In genomic region chr12:81817126-81817505, GRCm38 (mm10) we compare ENCODE assay signal across 9 mouse cellular contexts. TPM values are rescaled to one million over a fixed set of nuclear protein-coding genes. Genes with fewer than 3 reads are reported as not detected.
DNase-seq lines count a peak whose midpoint lies in the region; ATAC-seq and TF ChIP-seq lines count a peak whose summit lies in the region.
"Had no signal": no experiment of that assay in that cellular context is flagged by ENCODE, and none has a peak within 500 bp of the region (broad histone marks: within the 10 kb centered on the region; RNA-seq: fewer than 3 reads in every experiment).

No protein-coding gene starts in this region.

- no peak overlapping the region for H3K9ac ChIP-seq in neural tube, embryonic 11.5 days (ENCODE audit: low read length)
- H3K9ac ChIP-seq in forebrain, embryonic 16.5 days (replicated peaks; ENCODE audit: low read depth, low read length) = no peak overlapping the region
- no peak overlapping the region for H3K9ac ChIP-seq in liver, embryonic 11.5 days (ENCODE audit: low read depth, low read length)
- no peak overlapping the region for H3K9ac ChIP-seq in stomach, postnatal 0 days (ENCODE audit: low read length)

- DNase-seq in neural tube, embryonic 11.5 days (ENCODE audit: low spot score) = no peak
- no peak for DNase-seq in neural tube, embryonic 10.5 days (ENCODE audit: extremely low spot score, low spot score)
- no peak for DNase-seq in liver, embryonic 11.5 days (ENCODE audit: low spot score)
- DNase-seq in stomach, postnatal 0 days (ENCODE audit: low spot score) = no peak
- DNase-seq in spleen, postnatal 36 days (ENCODE audit: low spot score in 2 of 2) = no peak
- no peak for DNase-seq in adrenal gland, adult 2 months
- DNase-seq: thymus, postnatal 14 days had no signal

- 0 out of 2 replicates have a peak, but pooled peaks cover 3% of the 10 kb centered on the region for H3K4me1 ChIP-seq in neural tube, embryonic 11.5 days (ENCODE audit: control insufficient read depth, insufficient read depth, low read length)
- peaks cover 9% of the 10 kb centered on the region for H3K4me1 ChIP-seq in forebrain, embryonic 16.5 days (replicated peaks; ENCODE audit: control insufficient read depth, insufficient read depth, low read length)
- H3K4me1 ChIP-seq in liver, embryonic 11.5 days (replicated peaks; ENCODE audit: control insufficient read depth, insufficient read depth, low read length) = no peaks in the 10 kb centered on the region
- H3K4me1 ChIP-seq in stomach, postnatal 0 days (replicated peaks; ENCODE audit: control insufficient read depth, insufficient read depth) = no peaks in the 10 kb centered on the region

- no peak for ATAC-seq in neural tube, embryonic 11.5 days (ENCODE audit: insufficient read depth, low FRiP score, low TSS enrichment)
- ATAC-seq in forebrain, embryonic 16.5 days = no peak
- ATAC-seq in liver, embryonic 11.5 days (replicated peaks; ENCODE audit: low FRiP score) = no peak
- ATAC-seq in stomach, postnatal 0 days (ENCODE audit: low FRiP score, low TSS enrichment) = no peak
- ATAC-seq in cerebellum, adult (ENCODE audit: insufficient number of reproducible peaks, low FRiP score, low TSS enrichment) = no peak

- no peaks in the 10 kb centered on the region for H3K9me3 ChIP-seq in neural tube, embryonic 11.5 days (ENCODE audit: control insufficient read depth, low read length)
- no peaks in the 10 kb centered on the region for H3K9me3 ChIP-seq in forebrain, embryonic 16.5 days (ENCODE audit: control insufficient read depth, low read length)
- no peaks in the 10 kb centered on the region for H3K9me3 ChIP-seq in liver, embryonic 11.5 days (ENCODE audit: control insufficient read depth, low read length)
- H3K9me3 ChIP-seq in stomach, postnatal 0 days (ENCODE audit: control insufficient read depth, low read length) = no peaks in the 10 kb centered on the region

- H3K36me3 ChIP-seq in neural tube, embryonic 11.5 days (ENCODE audit: control insufficient read depth, insufficient read depth, low read length) = no peaks in the 10 kb centered on the region
- no peaks in the 10 kb centered on the region for H3K36me3 ChIP-seq in forebrain, embryonic 16.5 days (ENCODE audit: control insufficient read depth, insufficient read depth)
- no peaks in the 10 kb centered on the region for H3K36me3 ChIP-seq in liver, embryonic 11.5 days (ENCODE audit: control insufficient read depth, insufficient read depth, low read length)
- no peaks in the 10 kb centered on the region for H3K36me3 ChIP-seq in stomach, postnatal 0 days (ENCODE audit: control insufficient read depth, insufficient read depth, low read length)

- H3K4me3 ChIP-seq in neural tube, embryonic 11.5 days (ENCODE audit: low read depth, low read length) = no peak overlapping the region
- 0 out of 2 replicates have a peak overlapping the region, but pooled peaks have one; percentile 0 for H3K4me3 ChIP-seq in forebrain, embryonic 16.5 days (replicated peaks; ENCODE audit: low read length)
- no peak overlapping the region for H3K4me3 ChIP-seq in liver, embryonic 11.5 days (ENCODE audit: low read depth, low read length)
- H3K4me3 ChIP-seq in stomach, postnatal 0 days (ENCODE audit: low read depth, low read length) = no peak overlapping the region

- no peak for TF ChIP-seq EP300 in stomach, postnatal 0 days (optimal IDR thresholded peaks at IDR 0.05)

- no peak for TF ChIP-seq CTCF in stomach, postnatal 0 days (IDR thresholded peaks at IDR 0.05; ENCODE audit: low read depth)

- 44% methylated on average over 6 of the region's 6 CpGs for WGBS in neural tube, embryonic 11.5 days
- 37% methylated on average over 6 of the region's 6 CpGs for WGBS in forebrain, embryonic 16.5 days
- 38% methylated on average over 6 of the region's 6 CpGs for WGBS in liver, embryonic 11.5 days
- 58% methylated on average over 6 of the region's 6 CpGs for WGBS in stomach, postnatal 0 days

- H3K4me2 ChIP-seq in neural tube, embryonic 11.5 days (ENCODE audit: low read depth) = 0 out of 2 replicates have a peak overlapping the region, but pooled peaks have one; percentile 12
- H3K4me2 ChIP-seq in forebrain, embryonic 16.5 days (ENCODE audit: low read length) = peak overlapping the region; percentile 30
- peak overlapping the region; percentile 29; the same call in 1 of the 2 replicates for H3K4me2 ChIP-seq in liver, embryonic 11.5 days
- H3K4me2 ChIP-seq in stomach, postnatal 0 days (replicated peaks; ENCODE audit: low read depth) = peak overlapping the region; percentile 6; the same call in 1 of the 2 replicates

- H3K27ac ChIP-seq in neural tube, embryonic 11.5 days (ENCODE audit: low read depth, low read length) = no peak overlapping the region
- H3K27ac ChIP-seq in forebrain, embryonic 16.5 days (ENCODE audit: low read length) = no peak overlapping the region
- H3K27ac ChIP-seq in liver, embryonic 11.5 days (ENCODE audit: low read depth, low read length) = no peak overlapping the region
- no peak overlapping the region for H3K27ac ChIP-seq in stomach, postnatal 0 days (replicated peaks)

- no peaks in the 10 kb centered on the region for H3K27me3 ChIP-seq in neural tube, embryonic 11.5 days (ENCODE audit: control insufficient read depth, insufficient read depth, low read length)
- no peaks in the 10 kb centered on the region for H3K27me3 ChIP-seq in forebrain, embryonic 16.5 days (replicated peaks; ENCODE audit: control insufficient read depth, insufficient read depth, low read length)
- H3K27me3 ChIP-seq in liver, embryonic 11.5 days (replicated peaks; ENCODE audit: control insufficient read depth, insufficient read depth, low read length) = no peaks in the 10 kb centered on the region
- H3K27me3 ChIP-seq in stomach, postnatal 0 days (ENCODE audit: control insufficient read depth, insufficient read depth, low read length) = no peaks in the 10 kb centered on the region

RNA-seq across cellular contexts. Expression of gene Map3k9, which starts 36.1 kb away (rescaled TPM):
- 3.6 and 3.7 TPM in 2 replicates for polyA plus RNA-seq in neural tube, embryonic 11.5 days (2014; fragmentation: Nextera tagmentation; extraction: Ambion mirVana)
- 7.2 and 8.7 TPM in 2 replicates for polyA plus RNA-seq in forebrain, embryonic 16.5 days (2015; fragmentation: Nextera tagmentation; extraction: Ambion mirVana)
- polyA plus RNA-seq in liver, embryonic 11.5 days (2014; fragmentation: Nextera tagmentation; extraction: Ambion mirVana) = 0.13 and 0.32 TPM in 2 replicates
- 3.2 and 3.8 TPM in 2 replicates for polyA plus RNA-seq in stomach, postnatal 0 days (2015; fragmentation: Nextera tagmentation; extraction: Ambion mirVana)
- 1 to 10 TPM in 1 of 2 experiments, under 1 TPM in 1; 0.81 to 4.2 TPM for total RNA-seq in adrenal gland, adult 2 months (2021)
- polyA plus RNA-seq in adrenal gland, adult 2 months (2012; rRNA removed) = 1.3 and 2.1 TPM in 2 replicates

RNA-seq across cellular contexts. Expression of gene Pcnx, which starts 42.7 kb away (rescaled TPM):
- polyA plus RNA-seq in neural tube, embryonic 11.5 days (2014; fragmentation: Nextera tagmentation; extraction: Ambion mirVana) = 10.3 and 11.0 TPM in 2 replicates
- polyA plus RNA-seq in forebrain, embryonic 16.5 days (2015; fragmentation: Nextera tagmentation; extraction: Ambion mirVana) = 15.7 and 16.4 TPM in 2 replicates
- polyA plus RNA-seq in liver, embryonic 11.5 days (2014; fragmentation: Nextera tagmentation; extraction: Ambion mirVana) = 7.9 and 9.4 TPM in 2 replicates
- 5.1 TPM in 2 replicates for polyA plus RNA-seq in stomach, postnatal 0 days (2015; fragmentation: Nextera tagmentation; extraction: Ambion mirVana)
- 10 to 100 TPM; 48.7 to 56.5 TPM for total RNA-seq in adrenal gland, adult 2 months (2021)
- 20.5 and 23.4 TPM in 2 replicates for polyA plus RNA-seq in adrenal gland, adult 2 months (2012; rRNA removed)
